Mouse (Mus musculus): Measurements from ENCODE around the gene Dact3.

Gene Dact3

DNA sequence AGATGAGACGGTGACA is at the start of gene Dact3:
Gene Dact3, plus strand, starts transcription at position 8 of the 16 bp plus-strand sequence.
- DNase-seq (ENCODE audit: low spot score), result no peak

DNA sequence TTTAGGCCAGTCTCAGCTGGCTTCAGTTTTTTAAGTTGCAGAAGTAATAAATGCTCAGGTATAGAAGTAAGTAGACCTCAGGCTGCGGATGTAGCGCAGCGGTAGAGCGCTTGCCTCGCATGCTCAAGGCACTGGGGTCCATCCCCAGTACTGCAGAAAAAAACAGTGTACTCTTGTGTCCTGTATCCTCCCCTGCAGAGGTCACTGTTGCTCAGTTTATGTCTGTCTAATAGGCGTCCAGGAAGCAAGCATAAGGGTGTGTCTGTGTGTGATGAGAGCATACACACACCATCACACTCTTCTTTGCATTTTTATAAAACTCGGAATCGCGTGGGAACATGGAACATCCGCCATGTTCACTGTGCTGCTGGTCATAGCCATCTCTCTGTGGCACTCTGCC is 49.3 kb upstream of the Dact3 start:
- no peak for DNase-seq (ENCODE audit: low spot score)

- DNase-seq (ENCODE audit: low spot score), result no peak
Observed at GRCm38 (mm10) chr7:16826571-16826970, 48.5 kb upstream of the Dact3 start.

DNA sequence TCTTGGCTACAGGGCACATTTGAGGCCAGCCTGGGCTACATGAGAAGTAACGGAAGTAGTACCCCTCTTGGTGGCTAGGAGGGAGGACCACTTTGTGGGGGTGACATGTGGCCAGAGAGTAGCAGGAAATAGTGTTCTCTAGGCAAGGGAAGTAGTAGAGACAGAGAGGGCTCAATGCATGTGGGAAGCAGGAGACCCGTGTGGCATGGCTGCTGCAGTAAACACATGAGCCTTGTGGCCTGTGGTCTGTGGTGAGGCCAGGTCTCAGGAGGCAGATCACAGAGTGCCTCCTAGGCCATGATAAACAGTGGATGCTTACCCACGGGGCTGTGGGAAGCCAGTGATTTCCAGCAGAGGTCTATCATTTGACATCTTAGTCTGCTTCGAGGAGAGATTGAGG is 47.8 kb upstream of the Dact3 start:
- DNase-seq (ENCODE audit: low spot score), result no peak

DNA sequence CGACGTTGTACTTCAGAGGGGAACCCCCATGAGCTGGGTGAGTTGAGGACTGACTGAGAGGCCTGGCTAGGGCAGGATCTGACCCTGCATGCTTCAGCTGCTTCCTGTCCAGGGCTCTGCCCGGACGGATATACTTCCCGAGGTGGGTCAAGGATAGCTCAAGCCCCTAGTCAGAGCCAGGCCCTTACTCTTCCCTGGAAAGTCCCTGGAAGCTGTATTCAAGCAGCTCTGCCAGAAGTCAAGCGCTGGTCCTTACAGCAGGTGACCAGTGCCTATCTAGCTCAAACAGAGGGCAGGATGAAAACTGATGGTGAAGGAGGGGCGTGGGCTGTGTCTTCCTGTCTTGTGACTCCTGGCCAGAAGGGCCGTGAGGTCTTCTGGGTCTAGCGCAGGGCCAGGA is 44.7 kb upstream of the Dact3 start:
- DNase-seq (ENCODE audit: low spot score), result no peak

- no peak for DNase-seq (ENCODE audit: low spot score)
Observed at GRCm38 (mm10) chr7:16837916-16838803, 37.0 kb upstream of the Dact3 start.

GRCm38 (mm10) chr7:16838804-16839426 is 36.2 kb upstream of the Dact3 start:
- DNase-seq (ENCODE audit: low spot score), result no peak

- DNase-seq (ENCODE audit: low spot score), result no peak
Observed at GRCm38 (mm10) chr7:16839427-16840108, 35.5 kb upstream of the Dact3 start.

- no peak for DNase-seq (ENCODE audit: low spot score)
Observed at GRCm38 (mm10) chr7:16840109-16840491, 35.0 kb upstream of the Dact3 start.

- no peak for DNase-seq (ENCODE audit: low spot score)
Observed at GRCm38 (mm10) chr7:16841078-16841477, 34.0 kb upstream of the Dact3 start.

- no peak for DNase-seq (ENCODE audit: low spot score)
Observed at GRCm38 (mm10) chr7:16841561-16842560, 33.3 kb upstream of the Dact3 start.

DNA sequence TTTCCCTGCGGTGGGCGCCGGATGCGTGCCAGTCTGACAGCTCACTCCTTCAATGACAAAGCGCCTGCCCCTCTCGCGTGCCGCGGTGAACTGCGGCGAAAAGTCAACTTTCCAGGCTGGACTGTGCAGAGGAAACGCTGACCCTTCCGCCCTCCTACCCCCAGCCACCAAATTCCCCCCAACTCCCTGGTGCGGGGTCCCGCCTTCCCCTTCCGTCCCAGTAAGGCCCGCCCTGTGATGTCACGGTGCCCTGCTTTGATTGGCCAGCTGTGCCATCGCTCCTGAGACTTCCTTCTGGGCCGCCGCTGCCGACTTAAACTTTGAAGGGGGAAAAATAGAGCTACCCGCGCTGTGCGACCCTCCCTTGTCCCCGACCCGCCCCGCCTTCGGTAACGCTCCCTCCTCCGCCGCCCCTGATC is 32.5 kb upstream of the Dact3 start, which contains the start of gene Prkd2:
Gene Prkd2, plus strand, starts transcription at position 258 of the 419 bp plus-strand sequence.
- peak; percentile 90 for DNase-seq (ENCODE audit: low spot score)

DNA sequence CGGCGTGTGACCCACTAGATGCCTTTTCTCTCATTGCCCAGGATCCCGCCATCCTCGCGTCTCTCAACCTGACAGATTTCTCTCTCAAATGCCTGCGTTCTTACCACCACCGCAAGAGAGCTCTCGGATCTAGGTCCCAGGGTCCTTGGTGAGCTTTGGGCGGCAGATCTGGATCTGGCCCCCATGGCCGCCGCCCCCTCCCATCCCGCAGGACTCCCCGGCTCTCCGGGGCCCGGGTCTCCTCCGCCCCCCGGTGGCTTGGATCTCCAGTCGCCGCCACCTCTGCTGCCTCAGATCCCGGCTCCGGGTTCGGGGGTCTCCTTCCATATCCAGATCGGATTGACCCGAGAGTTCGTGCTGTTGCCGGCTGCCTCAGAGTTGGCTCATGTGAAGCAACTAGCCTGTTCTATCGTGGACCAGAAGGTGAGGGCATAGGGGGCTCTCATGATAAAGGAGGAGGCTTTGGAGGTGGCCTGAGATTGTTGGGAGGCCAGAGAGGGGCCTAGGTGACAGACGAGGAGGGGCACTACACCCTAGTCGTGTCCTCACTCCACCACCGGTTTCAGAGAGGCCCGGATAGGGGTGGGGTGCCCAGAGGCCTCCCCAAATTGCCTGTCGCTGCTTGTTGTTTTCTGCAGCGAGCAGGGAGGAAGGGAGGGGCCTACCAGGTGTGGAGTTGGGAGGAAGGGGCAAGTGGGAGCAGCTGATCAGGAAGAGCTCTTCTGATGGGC is 31.5 kb upstream of the Dact3 start:
- DNase-seq (ENCODE audit: low spot score), result no peak

- no peak for DNase-seq (ENCODE audit: low spot score)
Observed at GRCm38 (mm10) chr7:16844696-16845071, 30.4 kb upstream of the Dact3 start.

DNA sequence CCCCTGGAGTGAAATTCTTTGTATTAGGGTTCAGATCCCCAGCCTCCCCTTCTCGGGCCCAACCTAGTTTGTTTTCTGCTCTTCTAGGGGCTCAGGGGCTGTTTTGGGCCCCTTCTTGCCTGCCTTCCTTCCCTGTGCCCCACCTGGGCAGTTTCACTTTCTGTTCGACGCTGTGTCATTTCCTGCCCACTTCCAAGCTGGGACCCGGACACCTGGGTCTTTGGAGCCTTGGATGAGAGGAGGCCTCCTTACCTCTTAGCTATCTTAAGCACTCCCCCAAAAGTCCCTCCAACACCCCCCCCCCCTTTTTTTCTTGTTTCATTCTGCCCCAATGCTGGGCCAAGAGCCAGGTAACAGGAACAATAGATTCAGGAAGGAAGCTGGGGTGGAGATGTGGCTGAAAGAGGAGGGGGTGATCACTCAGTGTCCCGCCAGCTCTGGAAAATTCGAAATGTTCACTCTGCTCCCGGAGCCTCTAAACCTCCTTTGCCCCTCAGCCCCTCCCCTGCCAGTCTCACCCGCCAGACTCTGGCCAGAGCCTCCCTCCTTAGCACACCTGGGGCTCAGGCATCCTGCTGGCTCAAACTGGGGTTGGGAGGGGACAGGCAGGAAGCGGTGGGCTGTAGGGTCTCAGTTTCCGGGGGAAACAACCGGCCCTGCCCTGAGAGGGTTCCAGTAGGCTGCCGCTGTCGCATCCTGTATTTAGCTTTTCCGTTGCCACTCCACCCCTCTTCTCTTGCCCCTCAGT is 29.9 kb upstream of the Dact3 start:
- DNase-seq (ENCODE audit: low spot score), result no peak

GRCm38 (mm10) chr7:16845820-16846167 is 29.3 kb upstream of the Dact3 start:
- no peak for DNase-seq (ENCODE audit: low spot score)

- DNase-seq (ENCODE audit: low spot score), result no peak
Observed at GRCm38 (mm10) chr7:16846775-16847174, 28.3 kb upstream of the Dact3 start.

DNA sequence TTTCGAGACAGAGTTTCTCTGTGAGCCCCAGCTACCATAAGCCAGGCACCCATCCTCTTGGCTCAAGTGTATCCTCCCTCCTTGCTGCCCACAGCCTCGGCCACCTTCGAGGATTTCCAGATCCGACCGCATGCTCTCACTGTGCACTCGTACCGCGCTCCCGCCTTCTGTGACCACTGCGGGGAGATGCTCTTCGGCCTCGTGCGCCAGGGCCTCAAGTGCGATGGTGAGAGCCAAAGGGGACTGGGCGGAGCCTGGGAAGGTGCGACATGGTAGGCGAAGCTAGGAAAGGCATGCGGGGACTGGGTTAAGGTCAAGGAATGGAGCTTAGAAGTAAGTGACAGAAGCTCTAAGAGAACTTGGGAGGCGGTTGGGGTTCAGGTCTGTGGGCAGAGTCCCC is 27.6 kb upstream of the Dact3 start:
- no peak for DNase-seq (ENCODE audit: low spot score)

DNA sequence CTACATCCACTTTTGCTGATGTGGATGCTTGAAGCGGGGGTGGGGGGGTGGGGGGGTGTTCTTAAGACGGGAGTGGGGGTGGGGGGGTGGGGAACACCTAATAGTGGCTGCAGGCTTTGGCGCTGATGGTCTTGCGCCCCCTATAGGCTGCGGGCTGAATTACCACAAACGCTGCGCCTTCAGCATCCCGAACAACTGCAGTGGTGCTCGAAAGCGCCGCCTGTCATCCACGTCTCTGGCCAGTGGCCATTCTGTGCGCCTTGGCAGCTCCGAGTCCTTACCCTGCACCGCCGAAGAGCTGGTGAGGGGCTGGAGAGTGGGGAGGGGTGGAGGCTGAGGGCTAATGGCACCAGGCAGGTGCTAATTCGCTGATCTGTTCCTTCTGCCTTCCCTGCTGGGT is 26.5 kb upstream of the Dact3 start:
- no peak for DNase-seq (ENCODE audit: low spot score)

- DNase-seq (ENCODE audit: low spot score), result no peak
Observed at GRCm38 (mm10) chr7:16851636-16852035, 23.5 kb upstream of the Dact3 start.

- no peak for DNase-seq (ENCODE audit: low spot score)
Observed at GRCm38 (mm10) chr7:16853302-16853831, 21.8 kb upstream of the Dact3 start.
